Mouse (Mus musculus): ENCODE results near the gene Rnasek. TPM values are rescaled to one million over a fixed set of nuclear protein-coding genes. Genes with fewer than 3 reads are reported as not detected.

The Rnasek gene
- total and polyA plus RNA-seq, 2 experiments = 7.7 to 176 TPM

DNA sequence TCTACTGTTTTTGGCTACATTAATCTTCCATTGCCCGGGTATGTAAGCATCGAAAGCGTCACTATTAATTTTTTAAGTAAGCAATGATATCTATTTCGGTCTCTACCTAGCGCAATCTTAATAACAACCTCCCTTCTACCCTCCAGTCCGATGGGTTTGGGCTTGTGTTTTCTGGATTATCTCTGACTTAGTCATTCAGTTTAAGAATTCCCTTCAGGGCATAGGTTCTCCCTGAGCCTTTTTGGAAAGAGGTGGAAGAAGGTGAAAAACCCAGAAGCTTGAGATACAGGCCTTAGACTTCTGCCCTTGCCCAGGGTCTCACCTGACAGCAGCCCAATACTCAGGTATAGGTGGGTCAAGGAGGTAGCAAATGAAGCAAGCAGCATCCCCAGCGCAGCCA lies 19.8 kb downstream of the Rnasek start:
- Histone ChIP-seq H3K4me3 (ENCODE audit: insufficient read depth, low read depth, low read length) (peak overlapping the region; percentile 59), H3K4me1 (ENCODE audit: control insufficient read depth, insufficient read depth, low read length) (no peaks in the 10 kb centered on the region), H3K9ac (ENCODE audit: low read depth, low read length) (peak overlapping the region; percentile 55), H3K79me2 (ENCODE audit: control insufficient read depth, insufficient read depth, low read length) (no peaks in the 10 kb centered on the region), H3K36me3 (ENCODE audit: control insufficient read depth, insufficient read depth, low read length) (no peaks in the 10 kb centered on the region), H3K27ac (replicated peaks; ENCODE audit: insufficient read depth, low read depth, low read length) (no peak overlapping the region), H3K27me3 (ENCODE audit: control insufficient read depth, insufficient read depth, low read length) (no peaks in the 10 kb centered on the region)
- no peak for DNase-seq (ENCODE audit: extremely low read depth, low read depth, low spot score)
- WGBS = 91% methylated on average over 7 of the region's 7 CpGs
- TF ChIP-seq CTCF (IDR thresholded peaks at IDR 0.05; ENCODE audit: low read depth, low read length) (no peak), POLR2A (IDR thresholded peaks at IDR 0.05; ENCODE audit: extremely low read depth, insufficient read depth, low read length) (no peak)

- DNase-seq (ENCODE audit: extremely low read depth, low read depth, low spot score) = no peak
- H3K4me1 ChIP-seq (ENCODE audit: control insufficient read depth, insufficient read depth, low read length) = no peaks in the 10 kb centered on the region
- H3K27ac ChIP-seq (replicated peaks; ENCODE audit: insufficient read depth, low read depth, low read length) = no peak overlapping the region
- no peak overlapping the region for H3K9ac ChIP-seq (ENCODE audit: low read depth, low read length)
- 96% methylated on average over 15 of the region's 15 CpGs for WGBS
- TF ChIP-seq POLR2A (IDR thresholded peaks at IDR 0.05; ENCODE audit: extremely low read depth, insufficient read depth, low read length) (no peak), CTCF (IDR thresholded peaks at IDR 0.05; ENCODE audit: low read depth, low read length) (no peak)
- no peaks in the 10 kb centered on the region for H3K36me3 ChIP-seq (ENCODE audit: control insufficient read depth, insufficient read depth, low read length)
- H3K4me3 ChIP-seq (ENCODE audit: insufficient read depth, low read depth, low read length) = no peak overlapping the region
- no peaks in the 10 kb centered on the region for H3K27me3 ChIP-seq (ENCODE audit: control insufficient read depth, insufficient read depth, low read length)
- no peaks in the 10 kb centered on the region for H3K79me2 ChIP-seq (ENCODE audit: control insufficient read depth, insufficient read depth, low read length)
Measured at GRCm38 (mm10) chr11:70218741-70219470, 20.7 kb downstream of the Rnasek start.

DNA sequence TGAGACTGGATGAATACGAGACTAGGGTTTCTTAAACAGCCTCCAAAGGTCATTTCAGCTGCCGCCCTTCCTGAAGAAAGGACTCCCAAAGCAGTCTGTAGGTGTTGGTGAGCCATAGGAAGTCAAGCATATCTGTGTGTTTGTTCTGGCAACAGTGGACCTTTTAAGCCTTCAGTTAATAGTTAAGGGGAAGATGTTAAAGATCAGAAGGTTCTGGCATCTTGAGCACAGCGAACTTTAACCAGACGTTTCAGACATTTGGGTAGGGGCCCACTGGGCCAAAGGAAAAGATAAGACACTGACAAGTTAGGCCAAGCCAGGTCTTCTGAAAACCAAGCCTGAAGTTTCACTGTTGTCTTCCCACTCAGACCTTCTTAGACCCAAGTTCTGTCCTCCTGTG lies 21.6 kb downstream of the Rnasek start:
- Histone ChIP-seq H3K27ac (replicated peaks; ENCODE audit: insufficient read depth, low read depth, low read length) (no peak overlapping the region; the same call in 1 of the 2 replicates), H3K79me2 (ENCODE audit: control insufficient read depth, insufficient read depth, low read length) (no peaks in the 10 kb centered on the region), H3K9ac (ENCODE audit: low read depth, low read length) (no peak overlapping the region), H3K27me3 (ENCODE audit: control insufficient read depth, insufficient read depth, low read length) (no peaks in the 10 kb centered on the region), H3K4me3 (ENCODE audit: insufficient read depth, low read depth, low read length) (no peak overlapping the region), H3K36me3 (ENCODE audit: control insufficient read depth, insufficient read depth, low read length) (no peaks in the 10 kb centered on the region), H3K4me1 (ENCODE audit: control insufficient read depth, insufficient read depth, low read length) (peaks cover 6% of the 10 kb centered on the region)
- 55% methylated on average over 4 of the region's 4 CpGs for WGBS
- TF ChIP-seq POLR2A (IDR thresholded peaks at IDR 0.05; ENCODE audit: extremely low read depth, insufficient read depth, low read length) (no peak), CTCF (IDR thresholded peaks at IDR 0.05; ENCODE audit: low read depth, low read length) (no peak)
- DNase-seq (ENCODE audit: extremely low read depth, low read depth, low spot score) = peak; percentile 74

- Histone ChIP-seq H3K9ac (ENCODE audit: low read depth, low read length) (no peak overlapping the region), H3K27me3 (ENCODE audit: control insufficient read depth, insufficient read depth, low read length) (no peaks in the 10 kb centered on the region), H3K4me1 (ENCODE audit: control insufficient read depth, insufficient read depth, low read length) (peaks cover 15% of the 10 kb centered on the region), H3K36me3 (ENCODE audit: control insufficient read depth, insufficient read depth, low read length) (no peaks in the 10 kb centered on the region), H3K4me3 (ENCODE audit: insufficient read depth, low read depth, low read length) (no peak overlapping the region), H3K79me2 (ENCODE audit: control insufficient read depth, insufficient read depth, low read length) (no peaks in the 10 kb centered on the region), H3K27ac (replicated peaks; ENCODE audit: insufficient read depth, low read depth, low read length) (no peak overlapping the region)
- no peak for DNase-seq (ENCODE audit: extremely low read depth, low read depth, low spot score)
- WGBS = 94% methylated on average over 3 of the region's 3 CpGs
- no peak for TF ChIP-seq POLR2A (IDR thresholded peaks at IDR 0.05; ENCODE audit: extremely low read depth, insufficient read depth, low read length)
- no peak for TF ChIP-seq CTCF (IDR thresholded peaks at IDR 0.05; ENCODE audit: low read depth, low read length)
Measured at GRCm38 (mm10) chr11:70216103-70216502, 23.5 kb downstream of the Rnasek start.

DNA sequence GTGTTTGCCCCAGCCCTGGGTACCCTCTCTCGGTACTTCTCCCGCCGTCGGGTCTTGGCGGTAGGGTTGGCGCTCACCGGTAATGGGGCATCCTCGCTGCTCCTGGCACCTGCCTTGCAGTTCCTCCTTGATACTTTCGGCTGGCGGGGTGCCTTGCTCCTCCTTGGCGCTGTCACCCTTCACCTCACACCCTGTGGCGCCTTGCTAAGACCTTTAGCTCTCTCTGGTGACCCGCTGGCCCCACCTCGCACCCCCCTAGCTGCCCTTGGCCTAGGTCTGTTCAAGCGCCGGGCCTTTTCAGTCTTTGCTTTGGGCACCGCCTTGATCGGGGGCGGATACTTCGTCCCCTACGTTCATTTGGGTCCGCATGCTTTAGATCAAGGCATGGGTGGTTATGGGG lies 24.3 kb downstream of the Rnasek start:
- no peak for DNase-seq (ENCODE audit: extremely low read depth, low read depth, low spot score)
- no peaks in the 10 kb centered on the region for H3K79me2 ChIP-seq (ENCODE audit: control insufficient read depth, insufficient read depth, low read length)
- H3K4me1 ChIP-seq (ENCODE audit: control insufficient read depth, insufficient read depth, low read length) = peaks cover 15% of the 10 kb centered on the region
- no peak overlapping the region for H3K9ac ChIP-seq (ENCODE audit: low read depth, low read length)
- WGBS = 70% methylated on average over 22 of the region's 22 CpGs
- no peak for TF ChIP-seq CTCF (IDR thresholded peaks at IDR 0.05; ENCODE audit: low read depth, low read length)
- H3K27me3 ChIP-seq (ENCODE audit: control insufficient read depth, insufficient read depth, low read length) = no peaks in the 10 kb centered on the region
- no peak overlapping the region for H3K4me3 ChIP-seq (ENCODE audit: insufficient read depth, low read depth, low read length)
- no peaks in the 10 kb centered on the region for H3K36me3 ChIP-seq (ENCODE audit: control insufficient read depth, insufficient read depth, low read length)
- H3K27ac ChIP-seq (replicated peaks; ENCODE audit: insufficient read depth, low read depth, low read length) = no peak overlapping the region

- Histone ChIP-seq H3K27me3 (ENCODE audit: control insufficient read depth, insufficient read depth, low read length) (no peaks in the 10 kb centered on the region), H3K4me3 (ENCODE audit: insufficient read depth, low read depth, low read length) (no peak overlapping the region), H3K4me1 (ENCODE audit: control insufficient read depth, insufficient read depth, low read length) (peaks cover 15% of the 10 kb centered on the region), H3K36me3 (ENCODE audit: control insufficient read depth, insufficient read depth, low read length) (no peaks in the 10 kb centered on the region), H3K9ac (ENCODE audit: low read depth, low read length) (no peak overlapping the region), H3K27ac (replicated peaks; ENCODE audit: insufficient read depth, low read depth, low read length) (no peak overlapping the region), H3K79me2 (ENCODE audit: control insufficient read depth, insufficient read depth, low read length) (no peaks in the 10 kb centered on the region)
- no peak for DNase-seq (ENCODE audit: extremely low read depth, low read depth, low spot score)
- WGBS = 46% methylated on average over 18 of the region's 18 CpGs
- TF ChIP-seq POLR2A (IDR thresholded peaks at IDR 0.05; ENCODE audit: extremely low read depth, insufficient read depth, low read length) = no peak
- no peak for TF ChIP-seq CTCF (IDR thresholded peaks at IDR 0.05; ENCODE audit: low read depth, low read length)
Measured at GRCm38 (mm10) chr11:70214856-70215209, 24.8 kb downstream of the Rnasek start.
